Mouse (Mus musculus) spleen, embryonic (tissue): ENCODE results near the gene Gtf2a1.

ENCODE experiments used
- CTCF ChIA-PET: fragments of 350-600 bp; sonication (Branson Sonifier 250); formaldehyde crosslinking; loops from one replicate; lab custom pipeline; 2022; lab: Charles Lee

The Gtf2a1 gene

DNA sequence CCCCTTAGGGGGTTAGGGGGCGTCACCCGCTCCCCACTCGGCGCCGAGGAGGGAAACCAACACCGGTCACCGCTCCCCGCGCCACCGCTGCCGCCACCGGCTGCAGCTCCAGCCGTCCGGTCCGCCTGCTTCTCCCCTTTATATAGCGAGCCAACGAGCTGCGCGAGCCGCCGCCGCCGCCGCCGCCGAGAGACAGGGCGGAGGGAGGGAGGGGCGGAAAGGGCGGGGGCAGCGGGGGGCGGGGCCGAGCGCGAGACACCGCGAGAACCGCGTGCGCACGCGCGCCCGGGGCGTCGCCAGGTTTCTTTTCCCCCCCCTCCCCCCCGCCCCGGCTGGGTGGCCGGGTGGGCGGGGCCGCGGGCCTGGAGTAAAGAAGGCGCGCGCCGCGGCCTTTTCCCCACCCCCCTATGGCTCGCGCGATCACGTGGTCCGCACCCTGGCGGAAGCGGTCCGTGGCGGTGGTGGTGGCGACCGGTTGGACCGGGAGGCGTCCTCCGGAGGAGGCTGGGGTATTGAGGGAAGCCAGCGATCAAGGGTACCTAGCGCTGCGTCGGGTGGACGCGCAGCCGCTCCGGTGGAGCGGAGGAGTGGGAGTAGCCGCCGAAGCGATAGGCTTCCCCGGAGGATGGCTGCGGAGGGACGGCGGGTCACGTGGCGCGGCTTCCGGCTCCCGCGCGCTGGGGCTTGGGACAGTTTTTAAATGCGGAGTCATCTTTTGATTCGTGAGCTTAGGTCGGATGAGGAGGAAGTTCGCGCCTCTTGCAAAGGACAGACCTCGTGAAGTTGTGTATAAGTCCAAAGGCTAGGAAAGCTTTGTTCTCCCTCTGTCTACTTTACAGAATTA is at the start of gene Gtf2a1:
Gene Gtf2a1 (minus strand): TSS at position 641 of the 844 bp plus-strand sequence.
- CTCF ChIA-PET, result interaction anchor here (0.7 kb wide), 2 partner anchors 205 to 274 kb away, joined by 3 to 6 read pairs; no protein-coding TSS in a partner anchor

DNA sequence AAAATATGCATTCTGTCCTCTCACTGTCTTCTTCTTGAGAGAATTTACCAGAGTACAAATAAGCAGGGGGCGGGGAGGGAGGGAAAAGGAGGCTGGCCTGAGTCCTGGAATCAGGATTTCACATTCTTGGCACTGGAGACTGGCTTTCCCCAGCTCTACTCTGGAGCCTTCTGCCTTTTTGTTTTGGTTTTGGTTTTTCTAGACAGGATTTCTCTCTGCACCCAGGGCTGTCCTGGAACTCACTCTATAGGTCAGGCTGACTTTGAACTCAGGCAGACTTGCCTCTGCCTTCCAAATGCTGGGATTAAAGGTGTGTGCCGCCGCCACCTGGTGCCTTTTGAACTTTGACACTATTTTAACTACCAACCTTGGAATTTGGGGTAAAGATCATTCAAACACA is 48.1 kb upstream of the Gtf2a1 start:
- CTCF ChIA-PET, result interaction anchor here (0.6 kb wide), 1 partner anchor 158 kb away, joined by 6 read pairs; no protein-coding TSS in a partner anchor

- CTCF ChIA-PET, result interaction anchor here (0.6 kb wide), 1 partner anchor 159 kb away, joined by 6 read pairs; no protein-coding TSS in a partner anchor
Measured at GRCm38 (mm10) chr12:91637136-91637909, 47.0 kb upstream of the Gtf2a1 start.

DNA sequence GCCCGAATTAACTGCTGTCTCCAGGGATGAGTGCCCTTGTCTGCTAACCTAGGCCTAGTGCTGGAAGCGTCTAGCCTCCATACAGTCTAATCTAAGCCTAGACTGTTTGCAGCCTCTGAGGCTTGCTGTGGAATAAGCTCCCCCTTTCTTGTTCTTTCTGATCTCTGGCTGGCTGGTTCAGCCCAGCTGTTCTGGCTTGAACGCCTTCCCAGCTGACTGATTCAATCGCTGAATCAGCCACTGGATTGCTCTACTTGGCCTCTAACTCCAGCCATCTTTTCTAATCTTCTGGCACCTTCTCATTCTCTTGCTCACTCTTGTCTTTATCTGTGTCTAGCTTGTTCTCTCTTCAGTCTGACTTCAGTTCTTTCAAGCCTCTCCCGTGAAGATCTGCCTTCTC is 36.2 kb upstream of the Gtf2a1 start:
- CTCF ChIA-PET, result no interaction called here

- CTCF ChIA-PET, result no interaction called here
Measured at GRCm38 (mm10) chr12:91625013-91625412, 34.7 kb upstream of the Gtf2a1 start.

GRCm38 (mm10) chr12:91609425-91609824 is 19.1 kb upstream of the Gtf2a1 start:
- CTCF ChIA-PET, result no interaction called here

- CTCF ChIA-PET, result no interaction called here
Measured at GRCm38 (mm10) chr12:91607678-91608077, 17.4 kb upstream of the Gtf2a1 start.

GRCm38 (mm10) chr12:91606651-91607050 is 16.4 kb upstream of the Gtf2a1 start:
- CTCF ChIA-PET, result no interaction called here

GRCm38 (mm10) chr12:91604600-91604999 is 14.3 kb upstream of the Gtf2a1 start:
- CTCF ChIA-PET, result no interaction called here

- CTCF ChIA-PET, result no interaction called here
Measured at GRCm38 (mm10) chr12:91592128-91592527, 1.8 kb upstream of the Gtf2a1 start.

DNA sequence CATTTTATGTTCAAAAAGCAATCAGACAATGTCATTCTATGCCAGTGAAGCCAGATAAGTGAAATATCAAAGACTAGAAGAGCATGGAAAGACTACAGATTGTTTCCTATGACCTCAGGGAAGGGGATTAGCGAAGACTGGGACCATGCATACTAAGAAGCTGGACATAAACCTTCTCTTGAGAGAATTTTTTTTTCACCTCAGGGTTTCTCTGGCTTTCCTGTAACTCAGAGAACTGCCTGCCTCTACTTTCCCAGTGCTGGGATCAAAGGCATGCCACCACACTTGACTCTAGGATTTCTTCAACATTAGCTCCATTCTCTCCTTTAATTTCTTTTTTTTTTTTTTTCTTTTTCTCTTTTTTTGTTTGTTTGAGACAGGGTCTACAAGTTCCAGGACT is 904 bp upstream of the Gtf2a1 start:
- CTCF ChIA-PET, result no interaction called here

DNA sequence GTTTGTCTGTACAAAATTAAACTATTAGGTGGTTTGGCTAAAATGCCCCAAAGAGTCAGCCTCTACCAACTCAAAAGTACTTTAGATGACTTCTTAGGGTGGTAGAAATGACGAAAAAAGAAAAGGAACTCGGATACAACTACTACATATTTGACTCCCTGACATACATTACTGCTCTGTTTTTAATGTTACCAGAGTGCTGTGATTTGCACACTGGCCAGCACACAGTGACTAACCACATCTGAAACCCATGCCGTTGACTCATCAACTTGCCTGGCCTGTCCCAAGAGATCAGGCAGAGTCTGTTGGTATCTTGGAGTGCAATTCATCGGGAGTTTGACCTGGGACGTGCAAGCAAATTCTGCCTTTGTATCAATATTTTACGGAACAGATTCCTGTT is 429 bp upstream of the Gtf2a1 start:
- CTCF ChIA-PET, result interaction anchor here (0.7 kb wide), 1 partner anchor 206 kb away, joined by 3 read pairs; no protein-coding TSS in a partner anchor

DNA sequence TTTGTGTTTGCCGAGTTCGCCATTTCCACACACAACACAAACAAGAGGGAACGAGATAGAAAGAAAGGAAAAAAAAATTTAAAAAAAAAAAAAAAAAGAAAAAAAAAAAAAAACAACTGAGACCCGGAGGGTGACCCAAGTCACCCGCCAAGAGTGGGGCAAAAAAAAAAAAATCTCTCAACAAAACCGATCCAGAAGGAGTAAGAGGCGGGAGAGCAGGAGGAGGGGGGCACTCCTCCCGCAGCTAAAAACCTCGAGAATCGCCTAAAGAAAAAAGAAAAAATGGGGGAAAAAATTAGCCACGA is 793 bp downstream of the Gtf2a1 start:
- CTCF ChIA-PET, result interaction anchor here (0.7 kb wide), 1 partner anchor 273 kb away, joined by 6 read pairs; no protein-coding TSS in a partner anchor

- CTCF ChIA-PET, result no interaction called here
Measured at GRCm38 (mm10) chr12:91588670-91589541, 1.4 kb downstream of the Gtf2a1 start.

GRCm38 (mm10) chr12:91588176-91588669 is 2.1 kb downstream of the Gtf2a1 start:
- CTCF ChIA-PET, result interaction anchor here (0.8 kb wide), 1 partner anchor 8 kb away, joined by 3 read pairs; no protein-coding TSS in a partner anchor

- CTCF ChIA-PET, result interaction anchor here (0.8 kb wide), 1 partner anchor 8 kb away, joined by 3 read pairs; no protein-coding TSS in a partner anchor
Measured at GRCm38 (mm10) chr12:91587491-91588033, 2.7 kb downstream of the Gtf2a1 start.

DNA sequence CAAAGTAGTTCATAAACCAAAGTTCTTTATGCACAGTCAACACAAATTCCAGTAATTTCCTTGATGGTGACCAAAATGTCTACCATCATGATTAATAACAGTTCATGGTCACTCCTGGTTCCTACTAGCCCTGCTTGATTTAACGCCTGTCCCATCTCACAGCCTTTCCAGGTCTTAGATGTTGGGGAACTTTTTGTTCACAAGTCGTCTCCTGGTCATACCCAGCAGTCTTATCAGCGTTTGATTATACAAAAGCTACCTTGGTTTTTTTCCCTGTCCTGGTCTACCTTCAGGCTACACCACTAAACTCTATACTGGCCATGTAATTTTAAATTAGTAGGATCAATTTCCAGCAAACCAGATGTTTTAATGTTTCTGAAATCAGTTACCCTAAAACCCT is 3.2 kb downstream of the Gtf2a1 start:
- CTCF ChIA-PET, result no interaction called here

- CTCF ChIA-PET, result interaction anchor here (0.7 kb wide), 1 partner anchor 194 kb away, joined by 3 read pairs; no protein-coding TSS in a partner anchor
Measured at GRCm38 (mm10) chr12:91585815-91586214, 4.5 kb downstream of the Gtf2a1 start.

DNA sequence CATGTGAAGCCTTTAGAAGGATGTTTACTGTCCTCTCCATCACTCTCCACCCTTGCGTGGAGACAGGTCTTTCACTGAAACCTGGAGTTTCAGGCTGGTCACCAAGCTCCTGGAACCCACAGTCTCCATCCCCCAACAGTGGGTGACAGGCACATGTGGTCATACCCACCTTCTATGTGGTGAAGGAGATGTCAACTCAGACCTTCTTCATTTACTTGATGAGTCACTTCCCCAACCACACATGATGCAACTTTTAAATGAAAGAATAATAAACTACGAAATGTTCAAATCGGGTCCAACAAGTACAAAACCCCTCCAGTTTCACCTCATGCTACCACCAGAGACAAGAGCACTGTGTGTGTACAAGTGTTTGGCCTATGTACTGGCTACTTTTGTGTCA is 5.1 kb downstream of the Gtf2a1 start:
- CTCF ChIA-PET, result no interaction called here

DNA sequence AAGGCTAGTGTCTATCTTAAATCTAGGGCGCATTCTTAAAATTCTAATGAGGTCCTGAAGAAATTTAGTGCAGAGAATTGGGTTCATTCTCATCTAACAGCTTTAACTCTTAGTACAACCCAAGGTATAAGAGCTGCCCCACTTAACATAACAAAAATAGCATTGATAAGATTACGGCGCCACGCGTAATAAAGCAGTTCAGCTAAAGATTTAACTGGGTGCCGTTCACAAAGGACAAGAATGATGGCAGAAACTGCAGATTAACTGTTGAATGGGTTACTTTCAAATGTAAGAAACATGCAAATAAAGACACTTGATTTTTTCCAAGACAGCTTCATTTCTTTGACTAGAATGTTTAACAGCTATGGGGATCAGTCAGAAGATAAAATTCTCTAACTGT is 6.9 kb downstream of the Gtf2a1 start:
- CTCF ChIA-PET, result no interaction called here
